ENCODE assay signal across 8 mouse cellular contexts in genomic region chr3:89912108-89912542, GRCm38 (mm10). TPM values are rescaled to one million over a fixed set of nuclear protein-coding genes. Genes with fewer than 3 reads are reported as not detected.
A peak's percentile ranks its signal among the peaks of the same experiment; 100 is the strongest.
DNase-seq lines count a peak whose midpoint lies in the region; ATAC-seq lines count a peak whose summit lies in the region.

No protein-coding gene starts in this region.

- no peaks in the 10 kb centered on the region for H3K36me3 ChIP-seq in hindbrain, embryonic 13.5 days
- H3K36me3 ChIP-seq in midbrain, embryonic 11.5 days (ENCODE audit: control insufficient read depth, insufficient read depth, low read length) = no peaks in the 10 kb centered on the region

- H3K4me1 ChIP-seq in brown adipose tissue, adult 24 weeks (ENCODE audit: control insufficient read depth, insufficient read depth, insufficient read length, low read length) = peaks cover 6% of the 10 kb centered on the region
- H3K4me1 ChIP-seq in hindbrain, embryonic 13.5 days (replicated peaks) = peaks cover 18% of the 10 kb centered on the region
- H3K4me1 ChIP-seq in midbrain, embryonic 11.5 days (ENCODE audit: control insufficient read depth, insufficient read depth, low read length) = peaks cover 3% of the 10 kb centered on the region; the same call in 1 of the 2 replicates

- H3K27me3 ChIP-seq in hindbrain, embryonic 13.5 days = peaks cover 55% of the 10 kb centered on the region
- peaks cover 21% of the 10 kb centered on the region for H3K27me3 ChIP-seq in midbrain, embryonic 11.5 days (ENCODE audit: control insufficient read depth, insufficient read depth, low read length)

- DNase-seq in kidney, adult 11 months = peak; percentile 10
- no peak for DNase-seq in kidney, postnatal 14 days
- no peak for DNase-seq in midbrain, embryonic 11.5 days (ENCODE audit: low spot score, missing footprints)
- no peak for DNase-seq in layer of hippocampus, adult 11-12 months (ENCODE audit: low spot score)
- DNase-seq in layer of hippocampus, postnatal 25 days (ENCODE audit: extremely low spot score in 1 of 2, low spot score in 1 of 2) = no peak

- H3K9me3 ChIP-seq in hindbrain, embryonic 13.5 days = no peaks in the 10 kb centered on the region
- H3K9me3 ChIP-seq in midbrain, embryonic 11.5 days (ENCODE audit: control insufficient read depth, low read length) = no peaks in the 10 kb centered on the region

- H3K4me2 ChIP-seq in hindbrain, embryonic 13.5 days = peak overlapping the region; percentile 97
- H3K4me2 ChIP-seq in midbrain, embryonic 11.5 days = no peak overlapping the region

- no peak overlapping the region for H3K9ac ChIP-seq in hindbrain, embryonic 13.5 days
- no peak overlapping the region for H3K9ac ChIP-seq in midbrain, embryonic 11.5 days (ENCODE audit: low read length)

- ATAC-seq in hindbrain, embryonic 13.5 days (ENCODE audit: low FRiP score) = peak; percentile 50; the same call in 1 of the 2 replicates
- peak; percentile 42; the same call in 1 of the 2 replicates for ATAC-seq in midbrain, embryonic 11.5 days (ENCODE audit: low FRiP score)
- ATAC-seq in erythroid progenitor cell, adult 5-6 weeks (replicated peaks; ENCODE audit: low FRiP score, poor library complexity, severe bottlenecking) = no peak

- 37% methylated on average over 6 of the region's 6 CpGs for WGBS in hindbrain, embryonic 13.5 days
- 37% methylated on average over 6 of the region's 6 CpGs for WGBS in midbrain, embryonic 11.5 days

- H3K27ac ChIP-seq in brown adipose tissue, adult 24 weeks (replicated peaks; ENCODE audit: low read depth, low read length) = peak overlapping the region; percentile 83
- no peak overlapping the region for H3K27ac ChIP-seq in hindbrain, embryonic 13.5 days
- H3K27ac ChIP-seq in midbrain, embryonic 11.5 days (ENCODE audit: low read depth, low read length) = no peak overlapping the region

- H3K4me3 ChIP-seq in brown adipose tissue, adult 24 weeks (ENCODE audit: insufficient read depth, low read depth, low read length) = peak overlapping the region; percentile 70
- H3K4me3 ChIP-seq in hindbrain, embryonic 13.5 days = no peak overlapping the region; the same call in 1 of the 2 replicates
- H3K4me3 ChIP-seq in midbrain, embryonic 11.5 days (ENCODE audit: low read depth, low read length) = no peak overlapping the region

RNA-seq across cellular contexts. Expression of gene Il6ra, which starts 0.9 kb away (rescaled TPM):
- 3.6 and 5.4 TPM in 2 replicates for polyA plus RNA-seq in brown adipose tissue, adult 24 weeks (2012; ENCODE audit: insufficient read depth, insufficient read length, missing spikeins)
- 0.98 and 1.1 TPM in 2 replicates for polyA plus RNA-seq in hindbrain, embryonic 13.5 days (2015; fragmentation: Nextera tagmentation; extraction: Ambion mirVana)
- polyA plus RNA-seq in midbrain, embryonic 11.5 days (2014; fragmentation: Nextera tagmentation; extraction: Ambion mirVana) = 0.36 and 0.45 TPM in 2 replicates
- total RNA-seq in erythroid progenitor cell, adult 5-6 weeks (2015; ENCODE audit: low replicate concordance) = 5.8 and 10.5 TPM in 2 replicates
- total RNA-seq in erythroid progenitor cell, adult 5-6 weeks (2017; ENCODE audit: low replicate concordance) = 0.90 and 2.3 TPM in 2 replicates
- total RNA-seq in layer of hippocampus, postnatal 25 days (2021) = 1 to 10 TPM; 4.9 to 5.6 TPM

RNA-seq across cellular contexts. Expression of gene Atp8b2, which starts 51.2 kb away (rescaled TPM):
- polyA plus RNA-seq in brown adipose tissue, adult 24 weeks (2012; ENCODE audit: insufficient read depth, insufficient read length, missing spikeins) = 8.4 and 10.2 TPM in 2 replicates
- polyA plus RNA-seq in hindbrain, embryonic 13.5 days (2015; fragmentation: Nextera tagmentation; extraction: Ambion mirVana) = 13.4 TPM in 2 replicates
- polyA plus RNA-seq in midbrain, embryonic 11.5 days (2014; fragmentation: Nextera tagmentation; extraction: Ambion mirVana) = 8.0 and 11.4 TPM in 2 replicates
- 1.8 TPM in 1 of 2 replicates, not detected in the other for total RNA-seq in erythroid progenitor cell, adult 5-6 weeks (2015; ENCODE audit: low replicate concordance)
- total RNA-seq in erythroid progenitor cell, adult 5-6 weeks (2017; ENCODE audit: low replicate concordance) = 1.2 and 2.1 TPM in 2 replicates
- 10 to 100 TPM; 68.9 to 96.3 TPM for total RNA-seq in layer of hippocampus, postnatal 25 days (2021)
